Mouse (Mus musculus) MEL (cell line): ENCODE data around the gene Slc35e4. TPM values are rescaled to one million over a fixed set of nuclear protein-coding genes. Genes with fewer than 3 reads are reported as not detected.

ENCODE experiments used
- DNase-seq: peaks from one replicate; pipeline ENCODE4 v3.0.0; 2011; ENCODE audit warnings: low read depth, low spot score
- H3K27ac ChIP-seq: 2 replicates; pipeline ENCODE4 v1.5.1; 2012; ENCODE audit warnings: low read depth, mild to moderate bottlenecking, control low read depth, low read length, moderate library complexity; ENCODE audit not compliant: control insufficient read depth
- H3K27me3 ChIP-seq, 2 experiments: fragments of 150-350 bp in 1 of 2; sonication (generic) in 1 of 2; 2 replicates each; pipeline ENCODE4 v1.6.1; 2012; ENCODE audit warnings: low read length in 2 of 2, mild to moderate bottlenecking in 2 of 2, improper control_type of control experiment in 1 of 2, moderate library complexity in 1 of 2; ENCODE audit not compliant: insufficient read depth in 2 of 2, control insufficient read depth in 1 of 2
- H3K36me3 ChIP-seq, 2 experiments: 2 replicates each; pipeline ENCODE4 v1.6.1; 2012 to 2014; ENCODE audit warnings: low read length in 2 of 2, improper control_type of control experiment in 1 of 2, inconsistent platforms in 1 of 2, mild to moderate bottlenecking in 1 of 2; ENCODE audit not compliant: insufficient read depth in 2 of 2, control insufficient read depth in 1 of 2
- H3K4me1 ChIP-seq, 2 experiments: fragments of 150-350 bp in 1 of 2; sonication (generic) in 1 of 2; 2 replicates each; pipeline ENCODE4 v1.6.1; 2012; ENCODE audit warnings: low read length in 2 of 2, improper control_type of control experiment in 1 of 2, mild to moderate bottlenecking in 1 of 2; ENCODE audit not compliant: insufficient read depth in 2 of 2, control insufficient read depth in 1 of 2
- H3K4me3 ChIP-seq, 2 experiments: fragments of 150-350 bp in 1 of 2; sonication (generic) in 1 of 2; 2 replicates each; pipeline ENCODE4 v1.5.1; 2012; ENCODE audit warnings: low read depth in 2 of 2, low read length in 2 of 2, mild to moderate bottlenecking in 2 of 2, moderate library complexity in 2 of 2, control low read depth in 1 of 2, improper control_type of control experiment in 1 of 2; ENCODE audit not compliant: control insufficient read depth in 1 of 2, insufficient read depth in 1 of 2
- H3K79me2 ChIP-seq: 2 replicates; pipeline ENCODE4 v1.6.1; 2012; ENCODE audit warnings: mild to moderate bottlenecking, low read length, moderate library complexity; ENCODE audit not compliant: control insufficient read depth, poor library complexity, insufficient read depth
- H3K9ac ChIP-seq: 2 replicates; pipeline ENCODE4 v1.6.1; 2012; ENCODE audit warnings: low read depth, mild to moderate bottlenecking, control low read depth, low read length, moderate library complexity; ENCODE audit not compliant: control insufficient read depth, poor library complexity, severe bottlenecking
- H3K9me3 ChIP-seq: fragments of 150-350 bp; sonication (generic); replicated peaks from 2 replicates; pipeline ENCODE4 v1.6.1; 2012; ENCODE audit warnings: mild to moderate bottlenecking, low read length, improper control_type of control experiment, moderate library complexity; ENCODE audit not compliant: insufficient read depth
- CHD1 ChIP-seq: IDR thresholded peaks from 2 replicates; pipeline ENCODE4 v1.6.1; 2012; ENCODE audit warnings: low read depth, mild to moderate bottlenecking, inconsistent platforms, low read length, improper control_type of control experiment
- CTCF ChIP-seq, 3 experiments: IDR thresholded peaks in 2 of 3; conservative IDR thresholded peaks in 1 of 3; 2 replicates each; pipeline ENCODE4 v1.5.1; 2011 to 2012; ENCODE audit warnings: low read length in 3 of 3, low read depth in 2 of 3, mild to moderate bottlenecking in 2 of 3, improper control_type of control experiment in 1 of 3, inconsistent platforms in 1 of 3, mixed read lengths in 1 of 3, moderate library complexity in 1 of 3; ENCODE audit not compliant: control insufficient read depth in 1 of 3, insufficient read depth in 1 of 3, poor library complexity in 1 of 3, severe bottlenecking in 1 of 3
- E2F4 ChIP-seq: IDR thresholded peaks from 2 replicates; pipeline ENCODE4 v1.6.1; 2011; ENCODE audit warnings: low read depth, low read length, improper control_type of control experiment, borderline replicate concordance
- ETS1 ChIP-seq: IDR thresholded peaks from 2 replicates; pipeline ENCODE4 v1.6.1; 2012; ENCODE audit warnings: low read depth, mild to moderate bottlenecking, inconsistent platforms, low read length, improper control_type of control experiment, moderate library complexity
- GABPA ChIP-seq: IDR thresholded peaks from 2 replicates; pipeline ENCODE4 v1.6.1; 2012; ENCODE audit warnings: low read depth, mild to moderate bottlenecking, inconsistent platforms, low read length, improper control_type of control experiment, moderate library complexity
- HCFC1 ChIP-seq: IDR thresholded peaks from 2 replicates; pipeline ENCODE4 v1.6.1; 2012; ENCODE audit warnings: low read depth, mild to moderate bottlenecking, inconsistent platforms, low read length, improper control_type of control experiment, moderate library complexity
- JUND ChIP-seq: IDR thresholded peaks from 2 replicates; pipeline ENCODE4 v1.6.1; 2011; ENCODE audit warnings: low read depth, mild to moderate bottlenecking, improper control_type of control experiment, low read length
- MAFK ChIP-seq: IDR thresholded peaks from 2 replicates; pipeline ENCODE4 v1.6.1; 2011; ENCODE audit warnings: low read depth, mild to moderate bottlenecking, low read length, improper control_type of control experiment, borderline replicate concordance
- MEF2A ChIP-seq: IDR thresholded peaks from 2 replicates; pipeline ENCODE4 v1.6.1; 2014; ENCODE audit warnings: low read depth, mild to moderate bottlenecking, inconsistent platforms, low read length, improper control_type of control experiment; ENCODE audit not compliant: poor library complexity, insufficient replicate concordance, severe bottlenecking; ENCODE audit errors: extremely low read depth
- MXI1 ChIP-seq: IDR thresholded peaks from 2 replicates; pipeline ENCODE4 v1.6.1; 2011; ENCODE audit warnings: mild to moderate bottlenecking, low read depth, low read length, improper control_type of control experiment
- MYB ChIP-seq: IDR thresholded peaks from 2 replicates; pipeline ENCODE4 v1.6.1; 2011; ENCODE audit warnings: mild to moderate bottlenecking, low read depth, low read length, improper control_type of control experiment
- MYC ChIP-seq: IDR thresholded peaks from 2 replicates; pipeline ENCODE4 v1.6.1; 2011; ENCODE audit warnings: low read depth, mild to moderate bottlenecking, low read length, improper control_type of control experiment, moderate library complexity
- NELFE ChIP-seq: IDR thresholded peaks from 2 replicates; pipeline ENCODE4 v1.6.1; 2011; ENCODE audit warnings: low read depth, low read length, improper control_type of control experiment
- POLR2AphosphoS2 ChIP-seq: IDR thresholded peaks from 2 replicates; pipeline ENCODE4 v1.6.1; 2011; ENCODE audit warnings: low read length, improper control_type of control experiment
- RCOR1 ChIP-seq: IDR thresholded peaks from 2 replicates; pipeline ENCODE4 v1.6.1; 2012; ENCODE audit warnings: low read depth, mild to moderate bottlenecking, inconsistent platforms, low read length, improper control_type of control experiment
- SMC3 ChIP-seq: IDR thresholded peaks from 2 replicates; pipeline ENCODE4 v1.6.1; 2011; ENCODE audit warnings: low read depth, low read length, improper control_type of control experiment
- TBP ChIP-seq: IDR thresholded peaks from 2 replicates; pipeline ENCODE4 v1.8.0; 2011; ENCODE audit warnings: low read depth, low read length, improper control_type of control experiment
- TCF12 ChIP-seq: IDR thresholded peaks from 2 replicates; pipeline ENCODE4 v1.6.1; 2014; ENCODE audit warnings: low read depth, mild to moderate bottlenecking, inconsistent platforms, low read length, improper control_type of control experiment, moderate library complexity
- USF1 ChIP-seq: IDR thresholded peaks from 2 replicates; pipeline ENCODE4 v1.6.1; 2014; ENCODE audit warnings: low read depth, mild to moderate bottlenecking, inconsistent platforms, low read length, improper control_type of control experiment, moderate library complexity
- ZKSCAN1 ChIP-seq: IDR thresholded peaks from 2 replicates; pipeline ENCODE4 v1.6.1; 2012; ENCODE audit warnings: low read depth, mild to moderate bottlenecking, inconsistent platforms, low read length, improper control_type of control experiment, moderate library complexity
- ZMIZ1 ChIP-seq: IDR thresholded peaks from 2 replicates; pipeline ENCODE4 v1.6.1; 2012; ENCODE audit warnings: low read depth, mild to moderate bottlenecking, inconsistent platforms, low read length, improper control_type of control experiment, moderate library complexity
- polyA plus RNA-seq, 2 experiments: library from polyadenylated mRNA; stranded (reverse) in 1 of 2; unstranded in 1 of 2; fragments of >175 nt in 1 of 2; fragments of >200 nt in 1 of 2; gene quantifications; 2 replicates each; pipeline versions ENCODE4 v1.2.1 to v1.2.4; 2012; ENCODE audit warnings: low replicate concordance in 2 of 2, low read depth in 1 of 2; ENCODE audit not compliant: insufficient read length in 2 of 2, insufficient read depth in 1 of 2, missing spikeins in 1 of 2
- total RNA-seq: library from RNA; depleted of rRNA; stranded (reverse); fragments of 300-350 nt; gene quantifications from 2 replicates; pipeline ENCODE4 v1.2.3, GENCODE M21; 2012

Gene Slc35e4
- total and polyA plus RNA-seq, 3 experiments = 12.1 to 14.0 TPM; not detected in 1

- TF ChIP-seq MYC (no peak), ETS1 (peak; percentile 90), ZKSCAN1 (no peak)
- TF ChIP-seq, all 39 proteins: peak for 16
Measured at GRCm38 (mm10) chr11:3931511-3932211, 17.2 kb upstream of the Slc35e4 start, which contains the start of gene Tcn2 (continued).

GRCm38 (mm10) chr11:3930931-3931330 lies 16.5 kb upstream of the Slc35e4 start:
- peaks cover 0 to 14% of the 10 kb centered on the region in 2 experiments; a peak in 2 of 4 replicates for H3K36me3 ChIP-seq
- DNase-seq = no peak
- peaks cover 0 to 7% of the 10 kb centered on the region in 2 experiments; a peak in 2 of 4 replicates for H3K27me3 ChIP-seq
- H3K9ac ChIP-seq = peak overlapping the region; percentile 67
- TF ChIP-seq RCOR1 (no peak), ZMIZ1 (no peak), TBP (no peak), NELFE (no peak), SMC3 (no peak), POLR2AphosphoS2 (no peak), GABPA (no peak), MYC (no peak), HCFC1 (no peak), TCF12 (no peak), E2F4 (no peak), MEF2A (no peak), JUND (no peak), ETS1 (no peak), MYB (no peak), CTCF (IDR thresholded peaks at IDR 0.05 in 2 of 3, conservative IDR thresholded peaks at IDR 0.05 in 1 of 3; ENCODE audit: control insufficient read depth in 1 of 3, insufficient read depth in 1 of 3, low read depth in 2 of 3, low read length in 3 of 3, poor library complexity in 1 of 3, severe bottlenecking in 1 of 3) (no peak), MAFK (no peak)
- H3K9me3 ChIP-seq = no peaks in the 10 kb centered on the region
- no peak overlapping the region for H3K27ac ChIP-seq
- H3K79me2 ChIP-seq = no peaks in the 10 kb centered on the region; the same call in 1 of the 2 replicates
- peaks cover 0 to 21% of the 10 kb centered on the region in 2 experiments; a peak in 3 of 4 replicates for H3K4me1 ChIP-seq
- peak overlapping the region; percentile 64 to 71; a peak in 2 of 4 replicates for H3K4me3 ChIP-seq

- TF ChIP-seq TCF12 (no peak), CHD1 (no peak), MXI1 (no peak), USF1 (no peak)
- Histone ChIP-seq H3K9ac (no peak overlapping the region), H3K27ac (no peak overlapping the region), H3K4me1 (peaks cover 0 to 21% of the 10 kb centered on the region in 2 experiments; a peak in 3 of 4 replicates), H3K36me3 (peaks cover 0 to 14% of the 10 kb centered on the region in 2 experiments; a peak in 2 of 4 replicates), H3K4me3 (no peak overlapping the region), H3K79me2 (no peaks in the 10 kb centered on the region; the same call in 1 of the 2 replicates), H3K27me3 (peaks cover 0 to 5% of the 10 kb centered on the region in 2 experiments; a peak in 2 of 4 replicates), H3K9me3 (no peaks in the 10 kb centered on the region)
- DNase-seq = peak; percentile 34
Measured at GRCm38 (mm10) chr11:3930019-3930418, 15.6 kb upstream of the Slc35e4 start.
